Mouse (Mus musculus) lung, postnatal 10 days (tissue): ENCODE data around the gene Tst.

Experiments
- DNase-seq: peaks from one replicate; pipeline ENCODE4 v3.0.0; 2021

The Tst gene

GRCm38 (mm10) chr15:78405517-78406211, at the start of gene Tst:
Gene Tst (minus strand): TSS chr15:78405907.
- DNase-seq = peak; percentile 98

- DNase-seq = no peak
These were observed 49.5 kb upstream of the Tst start for GRCm38 (mm10) chr15:78455168-78455567.

GRCm38 (mm10) chr15:78452929-78453328, 47.2 kb upstream of the Tst start:
- DNase-seq = no peak

- no peak for DNase-seq
These were observed 45.5 kb upstream of the Tst start for GRCm38 (mm10) chr15:78451201-78451600.

GRCm38 (mm10) chr15:78450419-78450768, 44.7 kb upstream of the Tst start:
- DNase-seq = no peak

GRCm38 (mm10) chr15:78449694-78450418, 44.1 kb upstream of the Tst start:
- peak; percentile 77 for DNase-seq

GRCm38 (mm10) chr15:78449131-78449530, 43.4 kb upstream of the Tst start:
- DNase-seq = no peak

GRCm38 (mm10) chr15:78447746-78448535, 42.2 kb upstream of the Tst start:
- DNase-seq = peak; percentile 98

- DNase-seq = peak; percentile 43
These were observed 41.4 kb upstream of the Tst start for GRCm38 (mm10) chr15:78447121-78447520.

- no peak for DNase-seq
These were observed 38.1 kb upstream of the Tst start for GRCm38 (mm10) chr15:78443857-78444256.

- no peak for DNase-seq
These were observed 36.5 kb upstream of the Tst start for GRCm38 (mm10) chr15:78442231-78442630.

GRCm38 (mm10) chr15:78438973-78439372, 33.3 kb upstream of the Tst start:
- no peak for DNase-seq

GRCm38 (mm10) chr15:78438505-78438904, 32.8 kb upstream of the Tst start:
- no peak for DNase-seq

GRCm38 (mm10) chr15:78438018-78438394, 32.3 kb upstream of the Tst start:
- DNase-seq = peak; percentile 61

GRCm38 (mm10) chr15:78437237-78438017, 31.7 kb upstream of the Tst start:
- DNase-seq = peak; percentile 80

- DNase-seq = peak; percentile 94
These were observed 30.9 kb upstream of the Tst start for GRCm38 (mm10) chr15:78436380-78437192.

- no peak for DNase-seq
These were observed 30.0 kb upstream of the Tst start for GRCm38 (mm10) chr15:78435681-78436080.

GRCm38 (mm10) chr15:78434896-78435520, 29.3 kb upstream of the Tst start:
- DNase-seq = peak; percentile 70

- no peak for DNase-seq
These were observed 25.9 kb upstream of the Tst start for GRCm38 (mm10) chr15:78431541-78432121.

GRCm38 (mm10) chr15:78430874-78431273, 25.2 kb upstream of the Tst start:
- DNase-seq = no peak
